Mouse (Mus musculus) thymus, postnatal 0 days (tissue): ENCODE data around the gene Gjb2. TPM values are rescaled to one million over a fixed set of nuclear protein-coding genes. Genes with fewer than 3 reads are reported as not detected.

ENCODE experiments used
- DNase-seq: peaks from one replicate; pipeline ENCODE4 v3.0.0-alpha.2; 2015; ENCODE audit warnings: low spot score
- polyA plus RNA-seq: library from polyadenylated mRNA; unstranded; fragments of >200 nt; fragmentation: Nextera tagmentation; extraction: Ambion mirVana; gene quantifications from 2 replicates; pipeline ENCODE4 v1.2.1, GENCODE M21; 2015

The Gjb2 gene
- polyA plus RNA-seq: 3.7 and 4.7 TPM in 2 replicates

GRCm38 (mm10) chr14:57104106-57105023 is at the start of gene Gjb2:
Gjb2 (minus strand) TSS chr14:57104702.
- DNase-seq: peak; percentile 14

- no peak for DNase-seq
These were observed 41.2 kb upstream of the Gjb2 start for GRCm38 (mm10) chr14:57145741-57146140.

DNA sequence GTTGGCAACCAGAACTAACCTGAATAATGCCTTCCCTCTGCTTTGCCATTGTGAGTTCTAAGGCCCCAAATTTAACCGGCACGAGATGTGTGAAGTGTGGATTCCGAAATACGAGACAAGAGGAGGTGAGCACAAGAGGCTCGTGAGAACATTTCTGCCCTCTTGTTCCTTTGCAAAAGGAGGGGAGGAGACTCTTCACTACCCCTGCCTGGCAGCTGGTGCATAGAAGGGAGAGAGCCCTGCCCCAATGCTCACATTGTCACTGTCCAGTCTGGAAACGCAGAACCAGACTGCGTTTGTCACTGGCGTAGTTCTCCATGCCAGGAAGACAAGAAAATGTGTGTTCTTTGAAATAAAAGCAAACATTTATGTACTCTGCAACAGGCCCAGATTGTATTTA is 30.8 kb upstream of the Gjb2 start:
- no peak for DNase-seq

DNA sequence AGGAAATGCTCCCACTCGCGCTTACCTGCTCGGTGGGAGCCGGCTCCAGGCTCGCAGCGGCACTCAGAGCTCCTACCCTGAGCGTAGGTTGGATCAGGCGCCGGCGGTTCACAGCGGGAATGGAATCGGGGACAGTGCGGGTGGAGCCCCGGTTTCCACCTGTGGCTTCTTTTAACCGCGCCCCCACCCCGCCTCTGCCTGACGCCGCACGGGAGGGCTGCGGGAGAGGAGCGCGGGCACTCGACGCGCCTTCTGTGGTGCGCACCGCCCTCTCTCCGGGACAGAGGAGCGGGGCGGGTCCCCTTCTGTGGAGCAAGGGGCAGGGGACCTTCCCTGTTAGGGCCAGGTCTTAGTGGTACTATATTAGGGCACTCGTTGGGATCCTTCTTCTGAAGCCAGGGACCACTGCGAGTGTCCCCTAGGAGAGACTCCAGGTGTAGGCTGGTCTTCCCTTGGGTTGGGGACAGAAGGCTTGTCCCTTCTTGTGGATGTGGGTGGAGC is 28.7 kb upstream of the Gjb2 start, which contains the start of gene Gjb6:
TSS of gene Gjb6 (minus strand) at position 451 of the 501 bp plus-strand sequence.
- DNase-seq: no peak

GRCm38 (mm10) chr14:57127383-57127782 is 22.9 kb upstream of the Gjb2 start:
- no peak for DNase-seq

- DNase-seq: no peak
These were observed 17.8 kb upstream of the Gjb2 start for GRCm38 (mm10) chr14:57122295-57122694.

GRCm38 (mm10) chr14:57115823-57116544 is 11.5 kb upstream of the Gjb2 start, which contains the start of gene Gm4491:
Gm4491 (minus strand) TSS chr14:57115883.
- DNase-seq: no peak

DNA sequence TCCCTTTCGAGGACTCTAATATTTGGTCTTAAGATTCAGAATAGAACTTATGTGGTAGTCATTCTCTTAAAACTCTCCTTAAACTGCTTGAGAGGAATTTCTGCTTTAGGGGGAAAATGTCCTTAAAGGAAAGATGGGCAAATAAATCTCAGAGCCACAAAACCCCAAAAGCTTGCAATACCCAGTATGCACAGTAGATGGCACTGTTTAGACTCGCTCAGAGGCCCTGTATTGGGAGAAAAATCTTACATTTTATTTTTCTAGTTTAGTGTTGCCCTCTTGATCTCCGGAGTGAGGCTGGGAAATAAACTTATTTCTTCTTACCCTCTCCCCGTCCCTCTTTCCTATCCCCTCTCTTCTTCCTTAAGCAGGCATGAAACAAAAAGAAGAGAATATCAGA is 4.7 kb upstream of the Gjb2 start:
- DNase-seq: peak; percentile 63

DNA sequence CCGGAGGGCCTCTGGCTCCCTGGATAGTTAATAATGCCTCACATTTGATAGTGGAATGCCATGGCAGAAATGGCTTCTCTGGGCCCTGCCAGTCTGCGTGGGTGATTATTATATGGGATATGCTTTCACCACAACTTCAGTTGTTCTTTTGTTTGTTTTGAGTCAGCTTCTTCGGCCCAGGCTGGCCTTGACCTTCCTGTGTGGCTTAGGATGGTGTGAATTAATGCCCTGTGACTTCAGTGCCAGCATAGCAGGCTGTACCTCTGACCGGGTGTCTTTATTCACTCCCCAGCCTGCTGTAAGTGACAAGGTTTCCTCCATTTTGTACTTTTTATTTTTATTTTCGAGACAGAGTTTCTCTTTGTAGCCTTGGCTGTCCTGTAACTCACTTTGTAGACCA is 3.4 kb upstream of the Gjb2 start:
- DNase-seq: no peak

- no peak for DNase-seq
These were observed 2.6 kb upstream of the Gjb2 start for GRCm38 (mm10) chr14:57107091-57107490.

GRCm38 (mm10) chr14:57105721-57106120 is 1.2 kb upstream of the Gjb2 start:
- no peak for DNase-seq

- DNase-seq: no peak
These were observed 609 bp upstream of the Gjb2 start for GRCm38 (mm10) chr14:57105111-57105510.

- DNase-seq: no peak
These were observed 794 bp downstream of the Gjb2 start for GRCm38 (mm10) chr14:57103711-57104105.

- no peak for DNase-seq
These were observed 1.4 kb downstream of the Gjb2 start for GRCm38 (mm10) chr14:57103121-57103520.

DNA sequence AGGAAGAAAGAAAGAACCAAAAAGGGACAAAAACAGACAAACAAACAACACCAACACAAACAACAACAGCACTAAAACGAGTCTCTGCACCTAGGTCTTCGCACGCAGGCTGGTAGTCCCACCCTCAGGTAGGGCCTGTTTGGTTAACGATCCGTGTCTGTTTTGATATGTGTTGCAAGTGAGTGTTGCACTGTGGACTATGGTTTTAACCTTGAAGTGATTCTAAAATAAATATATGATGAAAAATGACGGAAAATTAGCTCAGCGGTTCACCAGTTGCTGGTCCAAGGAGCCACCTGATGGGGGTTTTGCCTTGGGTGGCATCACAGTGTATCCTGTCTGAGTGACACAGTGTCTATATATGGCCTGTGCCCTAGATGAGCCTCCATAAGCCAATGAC is 2.9 kb downstream of the Gjb2 start:
- no peak for DNase-seq

DNA sequence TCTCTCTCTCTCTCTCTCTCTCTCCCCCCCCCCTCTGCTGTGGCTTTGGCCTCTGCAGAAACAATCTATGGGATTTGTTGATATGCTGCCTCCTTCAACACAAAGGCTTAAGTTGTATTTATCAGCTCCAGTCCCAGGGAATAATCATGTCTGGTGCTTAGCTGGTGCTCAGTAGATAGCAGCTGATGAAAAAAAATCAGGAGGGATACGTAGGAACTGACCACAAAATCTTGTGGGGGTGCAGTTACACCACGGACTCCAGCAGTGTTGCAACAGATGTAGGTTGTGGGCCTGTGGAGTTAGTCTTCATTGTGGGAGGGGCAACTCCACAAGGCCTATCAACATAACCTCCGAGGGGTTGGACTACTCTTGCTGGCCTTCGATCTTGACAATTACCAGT is 8.6 kb downstream of the Gjb2 start:
- no peak for DNase-seq

- DNase-seq: peak; percentile 74
These were observed 11.5 kb downstream of the Gjb2 start for GRCm38 (mm10) chr14:57093029-57093428.

DNA sequence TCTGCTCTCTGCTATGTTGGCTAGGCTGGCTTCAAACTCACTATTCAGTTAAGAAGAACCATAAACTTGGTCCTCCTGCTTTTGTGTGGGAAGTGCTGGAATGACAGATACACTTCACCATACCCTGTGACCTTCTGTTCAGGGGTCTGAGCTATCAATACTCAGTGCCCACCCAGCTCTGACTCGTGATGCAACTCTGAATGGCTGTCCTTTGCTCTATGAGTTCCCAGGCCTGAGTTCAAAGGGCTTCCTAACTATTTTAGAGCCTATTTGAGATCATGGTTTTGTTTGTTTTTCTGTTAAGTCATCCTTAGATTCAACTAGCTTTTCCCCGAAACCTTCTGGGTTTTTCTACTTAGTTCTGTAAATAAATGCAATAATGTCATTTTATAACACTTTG is 14.5 kb downstream of the Gjb2 start:
- DNase-seq: no peak

- DNase-seq: no peak
These were observed 15.4 kb downstream of the Gjb2 start for GRCm38 (mm10) chr14:57089107-57089506.

- no peak for DNase-seq
These were observed 20.3 kb downstream of the Gjb2 start for GRCm38 (mm10) chr14:57084180-57084668.

- DNase-seq: no peak
These were observed 21.6 kb downstream of the Gjb2 start for GRCm38 (mm10) chr14:57082863-57083262.

GRCm38 (mm10) chr14:57075537-57075936 is 29.0 kb downstream of the Gjb2 start:
- no peak for DNase-seq
